Mouse (Mus musculus): ENCODE measurements around the gene B3galt1.

GRCm38 (mm10) chr2:67977620-67978262 is 412.1 kb downstream of the B3galt1 start:
- TF ChIP-seq POLR2A (IDR thresholded peaks at IDR 0.05; ENCODE audit: low read depth, low read length) = no peak
- TF ChIP-seq CTCF (IDR thresholded peaks at IDR 0.05; ENCODE audit: extremely low read depth, insufficient read depth, insufficient read length, insufficient replicate concordance) = no peak

Measured in spleen, adult 2 months (tissue).